Mouse (Mus musculus): ENCODE measurements around the gene Dot1l. TPM values are rescaled to one million over a fixed set of nuclear protein-coding genes. Genes with fewer than 3 reads are reported as not detected.

Dot1l gene
- polyA plus RNA-seq, 1 experiment = 20.6 TPM

GRCm38 (mm10) chr10:80757717-80758116 is 2.7 kb downstream of the Dot1l start:
- H3K36me3 ChIP-seq (ENCODE audit: control insufficient read depth, insufficient read depth) = no peaks in the 10 kb centered on the region
- H3K4me3 ChIP-seq = no peak overlapping the region
- H3K4me2 ChIP-seq (ENCODE audit: low read depth) = peak overlapping the region; percentile 82
- no peaks in the 10 kb centered on the region for H3K27me3 ChIP-seq (ENCODE audit: control insufficient read depth, insufficient read depth, insufficient read length)
- TF ChIP-seq POLR2A (IDR thresholded peaks at IDR 0.05; ENCODE audit: insufficient read length, low read depth) (no peak), CEBPB (IDR thresholded peaks at IDR 0.05; ENCODE audit: insufficient read depth, poor library complexity, severe bottlenecking) (no peak), MYOG (IDR thresholded peaks at IDR 0.05; ENCODE audit: control insufficient read depth in 1 of 3, insufficient read depth in 1 of 3, insufficient read length in 2 of 3, low read depth in 2 of 3) (peak in 1 of 3 experiments; percentile 46), MYOD1 (IDR thresholded peaks at IDR 0.05; ENCODE audit: control insufficient read depth in 1 of 3, insufficient read length in 2 of 3, low read depth in 2 of 3) (peak; percentile 6 to 62 (median 52)), SRF (IDR thresholded peaks at IDR 0.05; ENCODE audit: control insufficient read depth, insufficient read length, low read depth) (peak; percentile 2)
- no peak overlapping the region for H3ac ChIP-seq (ENCODE audit: control insufficient read depth, insufficient read length)
- peaks cover 74% of the 10 kb centered on the region for H3K79me2 ChIP-seq (ENCODE audit: control insufficient read depth, insufficient read depth)

GRCm38 (mm10) chr10:80758651-80759050 is 3.6 kb downstream of the Dot1l start:
- Histone ChIP-seq H3K36me3 (ENCODE audit: control insufficient read depth, insufficient read depth) (no peaks in the 10 kb centered on the region), H3K27me3 (ENCODE audit: control insufficient read depth, insufficient read depth, insufficient read length) (no peaks in the 10 kb centered on the region), H3K4me3 (no peak overlapping the region), H3K79me2 (ENCODE audit: control insufficient read depth, insufficient read depth) (peaks cover 82% of the 10 kb centered on the region), H3K4me2 (ENCODE audit: low read depth) (peak overlapping the region; percentile 82), H3ac (ENCODE audit: control insufficient read depth, insufficient read length) (no peak overlapping the region)
- TF ChIP-seq SRF (IDR thresholded peaks at IDR 0.05; ENCODE audit: control insufficient read depth, insufficient read length, low read depth) (no peak), TCF12 (IDR thresholded peaks at IDR 0.05; ENCODE audit: insufficient read depth, poor library complexity, severe bottlenecking) (no peak), MAX (IDR thresholded peaks at IDR 0.05; ENCODE audit: low read depth) (no peak), CEBPB (IDR thresholded peaks at IDR 0.05; ENCODE audit: insufficient read depth, poor library complexity, severe bottlenecking) (no peak), USF1 (IDR thresholded peaks at IDR 0.05; ENCODE audit: low read depth) (peak; percentile 67), MYOD1 (IDR thresholded peaks at IDR 0.05; ENCODE audit: control insufficient read depth in 1 of 3, insufficient read length in 2 of 3, low read depth in 2 of 3) (peak in 1 of 3 experiments; percentile 43)

- Histone ChIP-seq H3K4me3 (no peak overlapping the region), H3K79me2 (ENCODE audit: control insufficient read depth, insufficient read depth) (peaks cover 95% of the 10 kb centered on the region), H3K36me3 (ENCODE audit: control insufficient read depth, insufficient read depth) (no peaks in the 10 kb centered on the region), H3K4me2 (ENCODE audit: low read depth) (no peak overlapping the region), H3K27me3 (ENCODE audit: control insufficient read depth, insufficient read depth, insufficient read length) (no peaks in the 10 kb centered on the region), H3ac (ENCODE audit: control insufficient read depth, insufficient read length) (no peak overlapping the region)
- no peak for TF ChIP-seq POLR2AphosphoS2 (IDR thresholded peaks at IDR 0.05; ENCODE audit: insufficient read length, low read depth)
- TF ChIP-seq MYOG (IDR thresholded peaks at IDR 0.05; ENCODE audit: control insufficient read depth in 1 of 3, insufficient read depth in 1 of 3, insufficient read length in 2 of 3, low read depth in 2 of 3) = peak in 1 of 3 experiments; percentile 33
- TF ChIP-seq USF1 (IDR thresholded peaks at IDR 0.05; ENCODE audit: low read depth) = no peak
Observed at GRCm38 (mm10) chr10:80760596-80761524, 5.9 kb downstream of the Dot1l start.

- Histone ChIP-seq H3K79me2 (ENCODE audit: control insufficient read depth, insufficient read depth) (peaks cover 86% of the 10 kb centered on the region), H3K4me2 (ENCODE audit: low read depth) (no peak overlapping the region), H3ac (ENCODE audit: control insufficient read depth, insufficient read length) (no peak overlapping the region), H3K27me3 (ENCODE audit: control insufficient read depth, insufficient read depth, insufficient read length) (no peaks in the 10 kb centered on the region), H3K36me3 (ENCODE audit: control insufficient read depth, insufficient read depth) (peaks cover 3% of the 10 kb centered on the region), H3K4me3 (no peak overlapping the region)
- TF ChIP-seq CEBPB (IDR thresholded peaks at IDR 0.05; ENCODE audit: insufficient read depth, poor library complexity, severe bottlenecking) (no peak), E2F4 (IDR thresholded peaks at IDR 0.05; ENCODE audit: insufficient read depth) (no peak), MYOG (IDR thresholded peaks at IDR 0.05; ENCODE audit: control insufficient read depth in 1 of 3, insufficient read depth in 1 of 3, insufficient read length in 2 of 3, low read depth in 2 of 3) (no peak), REST (IDR thresholded peaks at IDR 0.05; ENCODE audit: insufficient read depth, insufficient read length) (no peak), MAX (IDR thresholded peaks at IDR 0.05; ENCODE audit: low read depth) (no peak), MYOD1 (IDR thresholded peaks at IDR 0.05; ENCODE audit: control insufficient read depth in 1 of 3, insufficient read length in 2 of 3, low read depth in 2 of 3) (no peak), SRF (IDR thresholded peaks at IDR 0.05; ENCODE audit: control insufficient read depth, insufficient read length, low read depth) (no peak), POLR2A (IDR thresholded peaks at IDR 0.05; ENCODE audit: insufficient read length, low read depth) (no peak), USF1 (IDR thresholded peaks at IDR 0.05; ENCODE audit: low read depth) (no peak), TCF12 (IDR thresholded peaks at IDR 0.05; ENCODE audit: insufficient read depth, poor library complexity, severe bottlenecking) (no peak), POLR2AphosphoS2 (IDR thresholded peaks at IDR 0.05; ENCODE audit: insufficient read length, low read depth) (no peak), TCF3 (IDR thresholded peaks at IDR 0.05; ENCODE audit: insufficient read length, low read depth) (no peak)
Observed at GRCm38 (mm10) chr10:80761821-80762220, 6.8 kb downstream of the Dot1l start.

- TF ChIP-seq REST (IDR thresholded peaks at IDR 0.05; ENCODE audit: insufficient read depth, insufficient read length) (no peak), USF1 (IDR thresholded peaks at IDR 0.05; ENCODE audit: low read depth) (peak; percentile 69), CEBPB (IDR thresholded peaks at IDR 0.05; ENCODE audit: insufficient read depth, poor library complexity, severe bottlenecking) (peak; percentile 84), POLR2A (IDR thresholded peaks at IDR 0.05; ENCODE audit: insufficient read length, low read depth) (no peak), MAX (IDR thresholded peaks at IDR 0.05; ENCODE audit: low read depth) (no peak), MYOG (IDR thresholded peaks at IDR 0.05; ENCODE audit: control insufficient read depth in 1 of 3, insufficient read depth in 1 of 3, insufficient read length in 2 of 3, low read depth in 2 of 3) (no peak), SRF (IDR thresholded peaks at IDR 0.05; ENCODE audit: control insufficient read depth, insufficient read length, low read depth) (no peak), MYOD1 (IDR thresholded peaks at IDR 0.05; ENCODE audit: control insufficient read depth in 1 of 3, insufficient read length in 2 of 3, low read depth in 2 of 3) (peak in 1 of 3 experiments; percentile 44), POLR2AphosphoS2 (IDR thresholded peaks at IDR 0.05; ENCODE audit: insufficient read length, low read depth) (no peak), TCF3 (IDR thresholded peaks at IDR 0.05; ENCODE audit: insufficient read length, low read depth) (no peak), TCF12 (IDR thresholded peaks at IDR 0.05; ENCODE audit: insufficient read depth, poor library complexity, severe bottlenecking) (no peak), E2F4 (IDR thresholded peaks at IDR 0.05; ENCODE audit: insufficient read depth) (no peak)
- H3K4me2 ChIP-seq (ENCODE audit: low read depth) = peak overlapping the region; percentile 44
- peaks cover 74% of the 10 kb centered on the region for H3K79me2 ChIP-seq (ENCODE audit: control insufficient read depth, insufficient read depth)
- H3ac ChIP-seq (ENCODE audit: control insufficient read depth, insufficient read length) = no peak overlapping the region
- no peaks in the 10 kb centered on the region for H3K27me3 ChIP-seq (ENCODE audit: control insufficient read depth, insufficient read depth, insufficient read length)
- no peak overlapping the region for H3K4me3 ChIP-seq
- peaks cover 16% of the 10 kb centered on the region for H3K36me3 ChIP-seq (ENCODE audit: control insufficient read depth, insufficient read depth)
Observed at GRCm38 (mm10) chr10:80763502-80763901, 8.5 kb downstream of the Dot1l start.
